Mouse (Mus musculus) liver, embryonic 11.5 days (tissue): ENCODE measurements around the gene Tesc. TPM values are rescaled to one million over a fixed set of nuclear protein-coding genes. Genes with fewer than 3 reads are reported as not detected.
A peak's percentile ranks its signal among the peaks of the same experiment; 100 is the strongest.

Source experiments
- ATAC-seq: fragments of 200-750 bp; cut with Nextera tagmentation; replicated peaks from 2 replicates; pipeline ENCODE4 v1.8.0; 2017; ENCODE audit warnings: moderate number of reproducible peaks, mild to moderate bottlenecking, moderate TSS enrichment, moderate library complexity; ENCODE audit not compliant: low FRiP score
- DNase-seq: peaks from one replicate; pipeline ENCODE4 v3.0.0-alpha.2; 2017; ENCODE audit warnings: low spot score
- H3K27ac ChIP-seq: fragments of 300-500 bp; sonication (generic); 2 replicates; pipeline ENCODE4 v1.5.1; 2014; ENCODE audit warnings: mild to moderate bottlenecking, low read depth, low read length, control low read depth
- H3K27me3 ChIP-seq: fragments of 300-500 bp; sonication (generic); replicated peaks from 2 replicates; pipeline ENCODE4 v1.6.1; 2014; ENCODE audit warnings: low read length, mixed read lengths; ENCODE audit not compliant: control insufficient read depth, insufficient read depth
- H3K36me3 ChIP-seq: fragments of 300-500 bp; sonication (generic); 2 replicates; pipeline ENCODE4 v1.6.1; 2014; ENCODE audit warnings: mild to moderate bottlenecking, low read length, moderate library complexity, mixed read lengths; ENCODE audit not compliant: control insufficient read depth, insufficient read depth
- H3K4me1 ChIP-seq: fragments of 300-500 bp; sonication (generic); replicated peaks from 2 replicates; pipeline ENCODE4 v1.6.1; 2014; ENCODE audit warnings: low read length, mixed read lengths; ENCODE audit not compliant: control insufficient read depth, insufficient read depth
- H3K4me2 ChIP-seq: fragments of 300-500 bp; sonication (generic); 2 replicates; pipeline ENCODE4 v1.6.1; 2014; ENCODE audit warnings: mild to moderate bottlenecking, control low read depth, moderate library complexity
- H3K4me3 ChIP-seq: fragments of 300-500 bp; sonication (generic); 2 replicates; pipeline ENCODE4 v1.5.1; 2014; ENCODE audit warnings: low read depth, low read length, control low read depth
- H3K9ac ChIP-seq: fragments of 300-500 bp; sonication (generic); 2 replicates; pipeline ENCODE4 v1.6.1; 2014; ENCODE audit warnings: low read depth, low read length, control low read depth
- H3K9me3 ChIP-seq: fragments of 300-500 bp; sonication (generic); 2 replicates; pipeline ENCODE4 v1.6.1; 2016; ENCODE audit warnings: low read length, inconsistent platforms, mixed read lengths; ENCODE audit not compliant: control insufficient read depth
- whole genome bisulfite sequencing: fragments of 180-500 bp; shearing (Covaris S2); extraction: QIAGEN DNeasy Blood & Tissue Kit; methylation state at CpG from one replicate; pipeline ENCODE4 v1.1.7; 2014; 5-methylcytosine and 5-hydroxymethylcytosine counted together
- polyA plus RNA-seq: library from polyadenylated mRNA; unstranded; fragments of >200 nt; fragmentation: Nextera tagmentation; extraction: Ambion mirVana; gene quantifications from 2 replicates; pipeline ENCODE4 v1.2.1, GENCODE M21; 2014

Tesc gene
- polyA plus RNA-seq, 1 experiment from 2014 or later, result 2.2 TPM

DNA sequence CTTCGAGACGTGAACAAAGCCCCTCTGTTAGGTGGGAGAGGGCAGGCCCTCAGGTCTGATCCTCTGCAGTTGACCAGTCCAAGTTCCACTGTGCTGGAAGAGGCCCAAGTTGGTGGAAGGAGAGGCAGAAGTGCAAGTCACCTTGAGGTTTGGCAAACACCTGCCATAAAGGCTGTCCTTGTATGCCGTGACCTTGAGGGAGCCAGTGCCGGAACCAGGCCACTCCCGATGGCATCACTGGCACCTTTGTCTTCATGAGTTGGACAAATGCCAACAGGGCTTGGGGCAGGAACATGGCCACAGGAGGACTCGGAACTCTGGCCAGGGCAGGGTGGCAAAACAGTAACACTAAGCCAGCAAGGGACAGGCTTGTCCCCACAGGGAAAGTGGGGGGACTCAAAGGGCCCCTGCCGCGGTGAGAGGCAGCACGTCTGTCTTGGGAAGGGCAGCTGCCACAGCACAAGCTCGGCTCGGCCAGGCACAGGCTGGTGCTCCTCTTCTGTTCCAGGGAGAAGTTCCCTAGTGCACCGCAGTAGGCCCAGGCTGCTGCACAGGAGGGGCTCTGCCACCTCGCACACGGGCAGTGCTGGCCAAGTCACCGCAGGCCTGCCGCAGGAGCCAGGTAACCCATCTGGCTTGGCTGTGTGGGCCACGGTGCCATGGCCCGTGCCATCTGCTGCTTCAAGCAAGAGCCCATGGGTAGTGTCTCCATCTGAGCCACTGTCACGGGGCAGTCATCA is 38.1 kb downstream of the Tesc start:
- Histone ChIP-seq H3K36me3 (peaks cover 16% of the 10 kb centered on the region), H3K27me3 (no peaks in the 10 kb centered on the region), H3K4me2 (no peak overlapping the region), H3K4me3 (no peak overlapping the region), H3K9ac (no peak overlapping the region), H3K9me3 (no peaks in the 10 kb centered on the region), H3K27ac (no peak overlapping the region), H3K4me1 (peaks cover 11% of the 10 kb centered on the region)
- 93% methylated on average over 19 of the region's 19 CpGs for WGBS
- DNase-seq, result no peak
- no peak for ATAC-seq

GRCm38 (mm10) chr5:118066828-118067227 is 39.3 kb downstream of the Tesc start:
- H3K4me2 ChIP-seq, result no peak overlapping the region
- H3K27me3 ChIP-seq, result no peaks in the 10 kb centered on the region
- 60% methylated on average over 5 of the region's 5 CpGs for WGBS
- no peak overlapping the region for H3K27ac ChIP-seq
- H3K9me3 ChIP-seq, result no peaks in the 10 kb centered on the region
- peaks cover 20% of the 10 kb centered on the region for H3K36me3 ChIP-seq
- peaks cover 11% of the 10 kb centered on the region for H3K4me1 ChIP-seq
- H3K4me3 ChIP-seq, result no peak overlapping the region
- DNase-seq, result peak; percentile 55
- H3K9ac ChIP-seq, result no peak overlapping the region
- ATAC-seq, result no peak

GRCm38 (mm10) chr5:118067572-118067971 is 40.0 kb downstream of the Tesc start:
- H3K4me2 ChIP-seq, result no peak overlapping the region
- H3K9ac ChIP-seq, result no peak overlapping the region
- no peak for DNase-seq
- H3K27ac ChIP-seq, result no peak overlapping the region
- WGBS, result 77% methylated on average over 4 of the region's 4 CpGs
- H3K4me3 ChIP-seq, result no peak overlapping the region
- H3K4me1 ChIP-seq, result peaks cover 11% of the 10 kb centered on the region
- no peak for ATAC-seq
- H3K9me3 ChIP-seq, result no peaks in the 10 kb centered on the region
- H3K27me3 ChIP-seq, result no peaks in the 10 kb centered on the region
- H3K36me3 ChIP-seq, result peaks cover 20% of the 10 kb centered on the region

DNA sequence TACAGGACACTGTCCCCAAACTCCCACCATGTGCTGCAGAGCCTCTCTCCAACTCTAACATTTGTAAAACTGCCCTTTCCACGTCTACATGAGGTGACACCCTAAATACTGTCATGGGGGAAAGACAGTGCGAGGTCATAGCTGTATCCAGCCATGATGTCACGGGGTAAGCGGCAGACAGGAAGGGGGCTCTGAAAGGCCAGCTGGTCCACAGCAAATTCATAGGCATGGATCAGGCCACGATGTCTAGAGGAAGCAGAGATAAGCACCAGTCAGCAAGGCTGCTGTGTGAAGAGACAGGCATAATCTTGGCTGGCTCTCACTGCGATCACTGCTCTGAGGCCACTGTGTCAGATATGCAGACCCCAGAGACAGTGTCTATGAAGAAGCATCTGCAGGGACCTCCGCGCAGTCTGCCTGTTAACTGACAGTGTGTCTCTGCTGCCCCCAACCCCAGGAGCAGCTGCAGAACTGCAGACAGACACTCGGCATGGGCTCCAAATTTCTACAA is 40.5 kb downstream of the Tesc start:
- no peak overlapping the region for H3K4me3 ChIP-seq
- no peak overlapping the region; the same call in 1 of the 2 replicates for H3K27ac ChIP-seq
- H3K36me3 ChIP-seq, result peaks cover 20% of the 10 kb centered on the region
- WGBS, result 78% methylated on average over 9 of the region's 9 CpGs
- H3K9ac ChIP-seq, result no peak overlapping the region
- DNase-seq (no peak), ATAC-seq (no peak)
- H3K4me2 ChIP-seq, result no peak overlapping the region
- no peaks in the 10 kb centered on the region for H3K27me3 ChIP-seq
- no peaks in the 10 kb centered on the region for H3K9me3 ChIP-seq
- H3K4me1 ChIP-seq, result peaks cover 11% of the 10 kb centered on the region

- H3K27ac ChIP-seq, result no peak overlapping the region
Measured at GRCm38 (mm10) chr5:118069315-118069714, 41.8 kb downstream of the Tesc start.

GRCm38 (mm10) chr5:118071766-118072165 is 44.2 kb downstream of the Tesc start:
- Histone ChIP-seq H3K9me3 (no peaks in the 10 kb centered on the region), H3K27me3 (no peaks in the 10 kb centered on the region), H3K4me3 (no peak overlapping the region), H3K4me2 (no peak overlapping the region), H3K27ac (no peak overlapping the region), H3K36me3 (peaks cover 29% of the 10 kb centered on the region), H3K9ac (no peak overlapping the region), H3K4me1 (peaks cover 5% of the 10 kb centered on the region; the same call in 1 of the 2 replicates)
- DNase-seq, result no peak
- ATAC-seq, result no peak
- 90% methylated on average over 5 of the region's 5 CpGs for WGBS

More at GRCm38 (mm10) chr5:118069315-118069714, 41.8 kb downstream of the Tesc start:
- H3K9me3 ChIP-seq, result no peaks in the 10 kb centered on the region
- peaks cover 25% of the 10 kb centered on the region for H3K36me3 ChIP-seq
- peaks cover 7% of the 10 kb centered on the region for H3K4me1 ChIP-seq
- no peak overlapping the region for H3K9ac ChIP-seq
- H3K27me3 ChIP-seq, result no peaks in the 10 kb centered on the region
- DNase-seq (peak; percentile 70), ATAC-seq (peak; percentile 72)
- H3K4me3 ChIP-seq, result no peak overlapping the region
- no peak overlapping the region for H3K4me2 ChIP-seq
- WGBS, result 44% methylated on average over 9 of the region's 9 CpGs

GRCm38 (mm10) chr5:118073213-118073773 is 45.8 kb downstream of the Tesc start:
- no peak overlapping the region for H3K4me3 ChIP-seq
- DNase-seq, result no peak
- H3K4me2 ChIP-seq, result no peak overlapping the region
- H3K9me3 ChIP-seq, result no peaks in the 10 kb centered on the region
- ATAC-seq, result no peak
- no peak overlapping the region for H3K9ac ChIP-seq
- H3K27me3 ChIP-seq, result no peaks in the 10 kb centered on the region
- peaks cover 4% of the 10 kb centered on the region; the same call in 1 of the 2 replicates for H3K4me1 ChIP-seq
- no peak overlapping the region for H3K27ac ChIP-seq
- WGBS, result 94% methylated on average over 15 of the region's 15 CpGs
- peaks cover 33% of the 10 kb centered on the region for H3K36me3 ChIP-seq

- Histone ChIP-seq H3K27ac (no peak overlapping the region), H3K4me3 (no peak overlapping the region), H3K9me3 (no peaks in the 10 kb centered on the region), H3K36me3 (peaks cover 24% of the 10 kb centered on the region), H3K4me1 (no peaks in the 10 kb centered on the region; the same call in 1 of the 2 replicates), H3K27me3 (no peaks in the 10 kb centered on the region), H3K9ac (no peak overlapping the region), H3K4me2 (no peak overlapping the region)
- no peak for DNase-seq
- ATAC-seq, result no peak
- WGBS, result 92% methylated on average over 15 of the region's 15 CpGs
Measured at GRCm38 (mm10) chr5:118076721-118077592, 49.4 kb downstream of the Tesc start.
